15 mouse cellular contexts compared by ENCODE assay signal in genomic region chr5:99223869-99224498, GRCm38 (mm10).
DNase-seq lines count a peak whose midpoint lies in the region; ATAC-seq and TF ChIP-seq lines count a peak whose summit lies in the region.
"Had no signal": no experiment of that assay in that cellular context is flagged by ENCODE, and none has a peak within 500 bp of the region (broad histone marks: within the 10 kb centered on the region; RNA-seq: fewer than 3 reads in every experiment).

No protein-coding gene starts in this region.

- H3K4me1 ChIP-seq in intestine, embryonic 16.5 days (ENCODE audit: control insufficient read depth, insufficient read depth, low read length) = no peaks in the 10 kb centered on the region
- H3K4me1 ChIP-seq: liver, embryonic 12.5 days had no signal

- no peak overlapping the region for H3K9ac ChIP-seq in intestine, embryonic 16.5 days (ENCODE audit: low read depth, low read length)
- H3K9ac ChIP-seq: liver, embryonic 12.5 days had no signal

- 59% methylated on average over 15 of the region's 15 CpGs for WGBS in intestine, embryonic 16.5 days

- H3K79me2 ChIP-seq in myocyte (ENCODE audit: control insufficient read depth, insufficient read depth) = no peaks in the 10 kb centered on the region

- H3K27me3 ChIP-seq in Patski (no peaks in the 10 kb centered on the region), myocyte (ENCODE audit: control insufficient read depth, insufficient read depth, insufficient read length) (no peaks in the 10 kb centered on the region)
- no peaks in the 10 kb centered on the region for H3K27me3 ChIP-seq in intestine, embryonic 16.5 days (replicated peaks; ENCODE audit: control insufficient read depth, insufficient read depth, low read length)
- H3K27me3 ChIP-seq: liver, embryonic 12.5 days had no signal

- DNase-seq in embryo, embryonic 10 days (ENCODE audit: low spot score) = peak; percentile 56
- no peak for DNase-seq in embryo, embryonic 9.5 days (ENCODE audit: extremely low spot score)
- no peak for DNase-seq in layer of hippocampus, adult 2 months (ENCODE audit: low spot score in 2 of 2)
- DNase-seq in layer of hippocampus, adult 9-10 months (ENCODE audit: low spot score) = no peak
- peak; percentile 82 for DNase-seq in Patski (ENCODE audit: low read depth, low spot score)
- no peak for DNase-seq in heart, adult 11 months
- DNase-seq: cerebellum, adult 18-20 months; gastrocnemius, postnatal 10 days; kidney, postnatal 14 days; thymus, postnatal 4 days had no signal

- no peak overlapping the region for H3ac ChIP-seq in myocyte (ENCODE audit: control insufficient read depth, insufficient read length)

- 0 out of 2 replicates have a peak overlapping the region, but pooled peaks have one; percentile 15 for H3K27ac ChIP-seq in layer of hippocampus, adult 2 months
- H3K27ac ChIP-seq in intestine, embryonic 16.5 days (ENCODE audit: low read length) = no peak overlapping the region
- H3K27ac ChIP-seq: liver, embryonic 12.5 days had no signal

- no peaks in the 10 kb centered on the region for H3K9me3 ChIP-seq in intestine, embryonic 16.5 days (ENCODE audit: control insufficient read depth, low read length)
- H3K9me3 ChIP-seq: liver, embryonic 12.5 days had no signal

- H3K36me3 ChIP-seq in myocyte (ENCODE audit: control insufficient read depth, insufficient read depth) = no peaks in the 10 kb centered on the region
- peaks cover 9% of the 10 kb centered on the region for H3K36me3 ChIP-seq in intestine, embryonic 16.5 days (ENCODE audit: control insufficient read depth, insufficient read depth, low read length)

- peak overlapping the region; percentile 41 for H3K4me2 ChIP-seq in myocyte (ENCODE audit: low read depth)
- H3K4me2 ChIP-seq in intestine, embryonic 16.5 days (ENCODE audit: low read depth, low read length) = no peak overlapping the region
- H3K4me2 ChIP-seq: liver, embryonic 12.5 days had no signal

- in situ Hi-C loops in Patski (cut with MboI; ENCODE audit: low pct_unique_long_range_greater_than_20kb) = loop anchor here (25.0 kb wide), 2 partner anchors 813 to 1113 kb away; partner anchors contain the start of genes Enoph1 and Hnrnpdl

- CTCF ChIA-PET in Patski (lab: Charles Lee) = interaction anchor here (1.0 to 2.2 kb wide), 3 partner anchors 18 to 24 kb away, joined by 3 to 5 read pairs (median 3); no protein-coding TSS in a partner anchor

- ATAC-seq in Patski = peak; percentile 75
- no peak for ATAC-seq in intestine, embryonic 16.5 days
- ATAC-seq: inflammation-experienced regulatory T-cells, adult 6 months; liver, embryonic 12.5 days had no signal

- H3K4me3 ChIP-seq in layer of hippocampus, adult 2 months = no peak overlapping the region
- H3K4me3 ChIP-seq in myocyte = no peak overlapping the region
- no peak overlapping the region for H3K4me3 ChIP-seq in intestine, embryonic 16.5 days (ENCODE audit: low read length)
- H3K4me3 ChIP-seq: erythroblast, embryonic 14.5 days; liver, embryonic 12.5 days had no signal

- POLR2A ChIA-PET in Patski (lab: Charles Lee) = no interaction called here

- no peak for TF ChIP-seq POLR2A in myocyte (IDR thresholded peaks at IDR 0.05; ENCODE audit: insufficient read length, low read depth)

- TF ChIP-seq CTCF in layer of hippocampus, adult 2 months (conservative IDR thresholded peaks at IDR 0.05) = no peak
- no peak for TF ChIP-seq CTCF in Patski (IDR thresholded peaks at IDR 0.05)

TF ChIP-seq in myocyte, 11 proteins besides CTCF, POLR2A, EP300 and RAD21:
- TF ChIP-seq USF1 (IDR thresholded peaks at IDR 0.05; ENCODE audit: low read depth) (no peak), MYOG (IDR thresholded peaks at IDR 0.05; ENCODE audit: control insufficient read depth in 1 of 3, insufficient read depth in 1 of 3, insufficient read length in 2 of 3, low read depth in 2 of 3) (no peak), TCF3 (IDR thresholded peaks at IDR 0.05; ENCODE audit: insufficient read length, low read depth) (no peak), SRF (IDR thresholded peaks at IDR 0.05; ENCODE audit: control insufficient read depth, insufficient read length, low read depth) (no peak), MYOD1 (IDR thresholded peaks at IDR 0.05; ENCODE audit: control insufficient read depth in 1 of 3, insufficient read length in 2 of 3, low read depth in 2 of 3) (no peak), MAX (IDR thresholded peaks at IDR 0.05; ENCODE audit: low read depth) (no peak), POLR2AphosphoS2 (IDR thresholded peaks at IDR 0.05; ENCODE audit: insufficient read length, low read depth) (no peak), CEBPB (IDR thresholded peaks at IDR 0.05; ENCODE audit: insufficient read depth, poor library complexity, severe bottlenecking) (no peak), E2F4 (IDR thresholded peaks at IDR 0.05; ENCODE audit: insufficient read depth) (no peak), REST (IDR thresholded peaks at IDR 0.05; ENCODE audit: insufficient read depth, insufficient read length) (no peak)

Comparison
In these comparisons a context has a peak if more than half of its experiments do, and no peak if none do; other contexts are left out.
1. DNase-seq: peak in embryo, embryonic 10 days (single experiment) and Patski (single experiment); none in embryo, embryonic 9.5 days (single experiment), layer of hippocampus, adult 2 months (0 of 2), layer of hippocampus, adult 9-10 months (single experiment) and heart, adult 11 months (single experiment).